Mouse (Mus musculus) hindbrain, embryonic 13.5 days (tissue): ENCODE results near the gene Hoxd4. TPM values are rescaled to one million over a fixed set of nuclear protein-coding genes. Genes with fewer than 3 reads are reported as not detected.

Source experiments
- ATAC-seq: fragments of 200-750 bp; cut with Nextera tagmentation; 2 replicates; pipeline ENCODE4 v1.8.0; 2017; ENCODE audit warnings: moderate TSS enrichment; ENCODE audit not compliant: low FRiP score
- H3K27ac ChIP-seq: fragments of 300-500 bp; sonication (generic); 2 replicates; pipeline ENCODE4 v1.5.1; 2015; ENCODE audit warnings: inconsistent platforms, mild to moderate bottlenecking, moderate library complexity
- H3K27me3 ChIP-seq: fragments of 300-500 bp; sonication (generic); 2 replicates; pipeline ENCODE4 v1.6.1; 2015; ENCODE audit warnings: mild to moderate bottlenecking, inconsistent platforms
- H3K36me3 ChIP-seq: fragments of 300-500 bp; sonication (generic); 2 replicates; pipeline ENCODE4 v1.6.1; 2015; ENCODE audit warnings: mild to moderate bottlenecking, inconsistent platforms
- H3K4me1 ChIP-seq: fragments of 300-500 bp; sonication (generic); replicated peaks from 2 replicates; pipeline ENCODE4 v1.6.1; 2015; ENCODE audit warnings: inconsistent platforms
- H3K4me2 ChIP-seq: fragments of 300-500 bp; sonication (generic); 2 replicates; pipeline ENCODE4 v1.6.1; 2015; ENCODE audit warnings: inconsistent platforms, mild to moderate bottlenecking, moderate library complexity
- H3K4me3 ChIP-seq: fragments of 300-500 bp; sonication (generic); 2 replicates; pipeline ENCODE4 v1.5.1; 2015; ENCODE audit warnings: mild to moderate bottlenecking, inconsistent platforms
- H3K9ac ChIP-seq: fragments of 300-500 bp; sonication (generic); 2 replicates; pipeline ENCODE4 v1.6.1; 2015; ENCODE audit warnings: mild to moderate bottlenecking, inconsistent platforms
- H3K9me3 ChIP-seq: fragments of 300-500 bp; sonication (generic); 2 replicates; pipeline ENCODE4 v1.6.1; 2016; ENCODE audit warnings: inconsistent platforms
- WGBS: fragments of 180-500 bp; shearing (Covaris S2); methylation state at CpG from one replicate; pipeline ENCODE4 v1.1.7; 2015; 5-methylcytosine and 5-hydroxymethylcytosine counted together
- polyA plus RNA-seq: library from polyadenylated mRNA; unstranded; fragments of >200 nt; fragmentation: Nextera tagmentation; extraction: Ambion mirVana; gene quantifications from 2 replicates; pipeline ENCODE4 v1.2.1, GENCODE M21; 2015

Gene Hoxd4
- polyA plus RNA-seq, 1 experiment from 2014 or later = 4.2 TPM

DNA sequence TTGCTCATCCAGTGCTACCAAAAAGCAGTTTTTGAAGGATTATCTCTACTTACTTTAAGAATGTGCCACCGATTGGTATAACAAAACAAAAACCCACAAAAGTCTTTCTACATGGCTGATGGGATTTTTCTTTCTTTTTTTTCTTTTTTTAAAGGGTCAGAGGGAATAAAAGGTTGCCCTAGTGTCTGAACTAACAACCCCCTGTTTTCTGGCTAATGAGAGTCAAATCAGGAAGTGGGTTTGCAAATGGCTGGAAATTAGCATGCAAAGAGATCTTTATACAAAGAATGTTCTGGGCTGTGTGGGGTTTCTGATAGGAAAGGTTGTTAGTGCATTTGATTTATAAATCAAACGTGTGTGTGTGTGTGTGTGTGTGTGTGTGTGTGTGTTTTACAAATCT lies 8.7 kb downstream of the Hoxd4 start:
- Histone ChIP-seq H3K4me2 (no peak overlapping the region), H3K4me1 (peaks cover 30% of the 10 kb centered on the region), H3K9me3 (no peaks in the 10 kb centered on the region), H3K27me3 (peaks cover 99% of the 10 kb centered on the region), H3K36me3 (no peaks in the 10 kb centered on the region), H3K9ac (no peak overlapping the region), H3K4me3 (no peak overlapping the region), H3K27ac (no peak overlapping the region)
- 12% methylated on average over 2 of the region's 2 CpGs for WGBS
- no peak for ATAC-seq

DNA sequence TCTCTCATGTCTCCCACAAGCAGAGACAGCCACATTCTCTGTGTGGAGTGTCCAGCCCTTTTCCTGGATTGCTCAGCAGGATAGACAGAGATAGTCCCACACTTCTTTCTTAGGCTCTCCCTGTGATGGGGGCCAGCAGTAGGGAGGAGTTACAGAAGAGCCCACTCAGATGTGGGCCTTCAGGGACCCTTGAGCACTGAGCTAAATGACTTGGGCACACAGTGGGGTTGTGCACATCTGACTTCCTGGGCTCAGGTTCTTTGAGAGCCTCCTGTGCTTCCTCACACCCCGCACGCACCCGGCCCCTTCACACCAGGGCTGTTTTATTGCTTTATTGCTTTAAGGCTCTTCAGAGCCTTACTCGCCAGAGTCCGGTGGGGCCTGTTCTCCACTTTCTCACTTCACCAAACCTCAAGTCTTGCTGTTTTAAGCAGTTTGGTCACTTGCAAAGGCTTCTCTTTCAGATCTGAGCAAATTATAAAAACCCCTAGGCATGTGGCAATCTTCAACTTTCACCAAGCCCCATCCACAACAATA lies 9.3 kb downstream of the Hoxd4 start:
- Histone ChIP-seq H3K4me1 (peaks cover 35% of the 10 kb centered on the region), H3K9me3 (no peaks in the 10 kb centered on the region), H3K4me2 (0 out of 2 replicates have a peak overlapping the region, but pooled peaks have one; percentile 0), H3K4me3 (no peak overlapping the region), H3K27ac (0 out of 2 replicates have a peak overlapping the region, but pooled peaks have one; percentile 2), H3K9ac (no peak overlapping the region), H3K36me3 (no peaks in the 10 kb centered on the region), H3K27me3 (peaks cover 98% of the 10 kb centered on the region)
- no peak for ATAC-seq
- 4% methylated on average over 5 of the region's 5 CpGs for WGBS

DNA sequence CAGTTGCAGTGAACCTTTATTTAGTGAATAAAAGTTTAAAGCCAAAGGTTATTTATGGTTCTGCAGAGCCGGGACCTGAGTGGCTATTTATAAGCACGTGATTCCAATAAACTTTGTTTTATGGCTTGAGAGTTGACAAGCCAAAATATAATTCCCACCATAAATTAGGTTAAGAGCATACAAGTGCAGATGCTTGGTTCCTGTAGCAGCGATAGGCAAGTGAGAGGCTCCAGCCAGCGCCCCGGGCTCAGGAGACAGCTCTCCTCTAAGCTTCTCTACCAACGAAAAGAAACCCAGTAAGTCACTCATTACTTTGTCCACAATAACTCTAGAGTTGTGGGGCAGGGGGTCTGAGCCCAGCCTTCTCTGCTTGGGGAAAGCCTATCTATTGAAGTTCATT lies 10.2 kb downstream of the Hoxd4 start:
- Histone ChIP-seq H3K9ac (no peak overlapping the region; the same call in 1 of the 2 replicates), H3K4me2 (peak overlapping the region; percentile 83), H3K4me3 (0 out of 2 replicates have a peak overlapping the region, but pooled peaks have one; percentile 9), H3K4me1 (peaks cover 43% of the 10 kb centered on the region), H3K36me3 (no peaks in the 10 kb centered on the region), H3K27ac (no peak overlapping the region), H3K27me3 (peaks cover 98% of the 10 kb centered on the region), H3K9me3 (no peaks in the 10 kb centered on the region)
- no peak for ATAC-seq
- 10% methylated on average over 6 of the region's 6 CpGs for WGBS

DNA sequence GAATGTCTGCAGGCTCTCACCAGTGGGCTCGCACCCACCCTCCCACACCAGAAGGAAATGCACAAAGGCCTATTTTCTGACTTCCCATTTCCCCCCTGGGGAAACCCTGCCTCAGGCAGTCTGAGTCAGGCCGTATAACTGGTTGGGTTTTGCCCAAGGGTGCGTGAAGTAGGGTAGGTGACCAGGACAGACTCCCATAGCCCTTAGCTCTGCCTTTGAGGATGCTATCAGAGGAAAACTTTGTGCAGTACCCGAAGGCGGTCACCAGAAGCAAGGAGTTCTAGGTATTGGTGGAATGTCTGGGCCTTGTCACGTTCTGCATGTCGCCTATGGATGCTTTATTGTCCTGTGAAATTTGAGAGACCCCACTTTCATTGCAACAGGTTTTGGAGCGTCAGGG lies 11.2 kb downstream of the Hoxd4 start:
- no peaks in the 10 kb centered on the region for H3K36me3 ChIP-seq
- ATAC-seq = no peak
- no peaks in the 10 kb centered on the region for H3K9me3 ChIP-seq
- H3K27me3 ChIP-seq = peaks cover 98% of the 10 kb centered on the region
- peak overlapping the region; percentile 51; the same call in 1 of the 2 replicates for H3K9ac ChIP-seq
- H3K4me3 ChIP-seq = peak overlapping the region; percentile 57
- 5% methylated on average over 8 of the region's 8 CpGs for WGBS
- H3K4me1 ChIP-seq = peaks cover 50% of the 10 kb centered on the region
- H3K4me2 ChIP-seq = peak overlapping the region; percentile 83
- H3K27ac ChIP-seq = peak overlapping the region; percentile 97

- Histone ChIP-seq H3K9ac (peak overlapping the region; percentile 87), H3K4me3 (peak overlapping the region; percentile 57), H3K4me2 (peak overlapping the region; percentile 83), H3K27me3 (peaks cover 99% of the 10 kb centered on the region), H3K4me1 (peaks cover 55% of the 10 kb centered on the region), H3K36me3 (no peaks in the 10 kb centered on the region), H3K27ac (peak overlapping the region; percentile 97), H3K9me3 (no peaks in the 10 kb centered on the region)
- WGBS = 10% methylated on average over 7 of the region's 7 CpGs
- ATAC-seq = no peak
These were observed 12.7 kb downstream of the Hoxd4 start for GRCm38 (mm10) chr2:74724244-74725015.

DNA sequence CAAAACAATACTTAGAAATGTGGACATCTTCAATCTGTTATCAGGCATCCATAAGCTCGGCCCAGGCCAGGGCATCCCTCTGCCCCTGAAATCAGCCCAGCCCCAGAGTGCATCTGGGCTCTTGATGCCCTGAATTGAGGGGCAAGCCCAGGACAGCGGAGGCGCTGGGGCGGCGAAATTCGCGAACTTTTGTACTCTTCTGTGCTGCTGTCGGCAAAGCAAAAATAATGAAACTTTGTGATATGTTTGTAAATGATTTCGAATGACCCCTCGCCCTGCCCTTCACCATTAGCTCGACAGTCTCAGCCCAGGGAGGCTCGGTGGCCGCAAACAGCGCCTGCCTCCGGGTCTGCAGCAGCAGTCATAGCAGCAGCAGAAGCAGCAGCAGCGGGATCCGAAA lies 13.4 kb downstream of the Hoxd4 start:
- peak overlapping the region; percentile 97 for H3K27ac ChIP-seq
- no peaks in the 10 kb centered on the region for H3K36me3 ChIP-seq
- no peaks in the 10 kb centered on the region for H3K9me3 ChIP-seq
- WGBS = 2% methylated on average over 17 of the region's 17 CpGs
- H3K27me3 ChIP-seq = peaks cover 96% of the 10 kb centered on the region
- peak overlapping the region; percentile 87 for H3K9ac ChIP-seq
- H3K4me2 ChIP-seq = peak overlapping the region; percentile 83
- no peak for ATAC-seq
- H3K4me3 ChIP-seq = peak overlapping the region; percentile 57
- H3K4me1 ChIP-seq = peaks cover 55% of the 10 kb centered on the region

- 5% methylated on average over 5 of the region's 5 CpGs for WGBS
- Histone ChIP-seq H3K9ac (peak within 1 kb of the TSS; percentile 87), H3K9me3 (no peaks in the 10 kb centered on the region), H3K36me3 (no peaks in the 10 kb centered on the region), H3K27me3 (peaks cover 96% of the 10 kb centered on the region), H3K4me2 (peak within 1 kb of the TSS; percentile 83), H3K4me1 (peaks cover 57% of the 10 kb centered on the region), H3K4me3 (peak within 1 kb of the TSS; percentile 57), H3K27ac (peak within 1 kb of the TSS; percentile 97)
- ATAC-seq = peak; percentile 41; the same call in 1 of the 2 replicates
These were observed 14.8 kb downstream of the Hoxd4 start, which contains the start of gene Gm28230 for GRCm38 (mm10) chr2:74726551-74726950. TSS of gene Gm28230 (plus strand) at chr2:74726728.

- peaks cover 60% of the 10 kb centered on the region for H3K4me1 ChIP-seq
- H3K27ac ChIP-seq = peak overlapping the region; percentile 97
- no peaks in the 10 kb centered on the region for H3K36me3 ChIP-seq
- WGBS = under 1% methylated on average over 43 of the region's 43 CpGs
- peak overlapping the region; percentile 87 for H3K9ac ChIP-seq
- ATAC-seq = peak; percentile 34
- H3K4me3 ChIP-seq = peak overlapping the region; percentile 57
- H3K9me3 ChIP-seq = no peaks in the 10 kb centered on the region
- H3K27me3 ChIP-seq = peaks cover 95% of the 10 kb centered on the region
- H3K4me2 ChIP-seq = peak overlapping the region; percentile 83
These were observed 15.4 kb downstream of the Hoxd4 start for GRCm38 (mm10) chr2:74726973-74727639.

- Histone ChIP-seq H3K9me3 (no peaks in the 10 kb centered on the region), H3K27me3 (peaks cover 95% of the 10 kb centered on the region), H3K4me3 (peak overlapping the region; percentile 57), H3K36me3 (no peaks in the 10 kb centered on the region), H3K4me1 (peaks cover 57% of the 10 kb centered on the region), H3K9ac (peak overlapping the region; percentile 87), H3K27ac (peak overlapping the region; percentile 97), H3K4me2 (peak overlapping the region; percentile 83)
- ATAC-seq = peak; percentile 41; the same call in 1 of the 2 replicates
- WGBS = 2% methylated on average over 25 of the region's 25 CpGs
These were observed 16.0 kb downstream of the Hoxd4 start for GRCm38 (mm10) chr2:74727640-74728302.

GRCm38 (mm10) chr2:74728303-74728680 lies 16.6 kb downstream of the Hoxd4 start:
- Histone ChIP-seq H3K27ac (peak overlapping the region; percentile 97), H3K4me3 (peak overlapping the region; percentile 57), H3K36me3 (no peaks in the 10 kb centered on the region), H3K27me3 (peaks cover 91% of the 10 kb centered on the region), H3K9me3 (no peaks in the 10 kb centered on the region), H3K9ac (peak overlapping the region; percentile 87), H3K4me1 (peaks cover 52% of the 10 kb centered on the region), H3K4me2 (peak overlapping the region; percentile 83)
- ATAC-seq = no peak
- WGBS = 5% methylated on average over 13 of the region's 13 CpGs

GRCm38 (mm10) chr2:74730331-74730730 lies 18.6 kb downstream of the Hoxd4 start:
- H3K36me3 ChIP-seq = no peaks in the 10 kb centered on the region
- peaks cover 82% of the 10 kb centered on the region for H3K27me3 ChIP-seq
- ATAC-seq = no peak
- no peaks in the 10 kb centered on the region for H3K9me3 ChIP-seq
- H3K9ac ChIP-seq = peak overlapping the region; percentile 96
- peaks cover 45% of the 10 kb centered on the region for H3K4me1 ChIP-seq
- H3K4me2 ChIP-seq = peak overlapping the region; percentile 83
- WGBS = 4% methylated on average over 8 of the region's 8 CpGs
- peak overlapping the region; percentile 51 for H3K4me3 ChIP-seq
- H3K27ac ChIP-seq = peak overlapping the region; percentile 99

- Histone ChIP-seq H3K9ac (peak overlapping the region; percentile 96), H3K27me3 (peaks cover 82% of the 10 kb centered on the region), H3K4me2 (peak overlapping the region; percentile 83), H3K9me3 (no peaks in the 10 kb centered on the region), H3K4me3 (peak overlapping the region; percentile 51), H3K36me3 (no peaks in the 10 kb centered on the region), H3K4me1 (peaks cover 44% of the 10 kb centered on the region), H3K27ac (peak overlapping the region; percentile 99)
- no peak for ATAC-seq
These were observed 19.3 kb downstream of the Hoxd4 start for GRCm38 (mm10) chr2:74731055-74731454.
